In genomic region chr1:67113343-67114030, GRCm38 (mm10) we compare ENCODE assay signal across 20 mouse cellular contexts. TPM values are rescaled to one million over a fixed set of nuclear protein-coding genes. Genes with fewer than 3 reads are reported as not detected.
A peak's percentile ranks its signal among the peaks of the same experiment; 100 is the strongest.
DNase-seq lines count a peak whose midpoint lies in the region; ATAC-seq and TF ChIP-seq lines count a peak whose summit lies in the region.
"Had no signal": no experiment of that assay in that cellular context is flagged by ENCODE, and none has a peak within 500 bp of the region (broad histone marks: within the 10 kb centered on the region; RNA-seq: fewer than 3 reads in every experiment).

No protein-coding gene starts in this region.

- H3K4me2 ChIP-seq in liver, embryonic 16.5 days (ENCODE audit: low read depth, low read length), result no peak overlapping the region
- no peak overlapping the region for H3K4me2 ChIP-seq in liver, embryonic 12.5 days
- H3K4me2 ChIP-seq in embryonic facial prominence, embryonic 14.5 days (ENCODE audit: low read depth, low read length), result no peak overlapping the region
- no peak overlapping the region for H3K4me2 ChIP-seq in liver, postnatal 0 days (ENCODE audit: low read depth, low read length)
- H3K4me2 ChIP-seq in hindbrain, embryonic 16.5 days (ENCODE audit: low read length), result no peak overlapping the region
- H3K4me2 ChIP-seq: kidney, embryonic 15.5 days; liver, embryonic 13.5 days; midbrain, embryonic 13.5 days; neural tube, embryonic 12.5 days had no signal

- no peaks in the 10 kb centered on the region for H3K36me3 ChIP-seq in liver, embryonic 16.5 days (ENCODE audit: control insufficient read depth, insufficient read depth)
- H3K36me3 ChIP-seq in liver, embryonic 12.5 days, result no peaks in the 10 kb centered on the region
- H3K36me3 ChIP-seq in embryonic facial prominence, embryonic 14.5 days (ENCODE audit: control insufficient read depth, insufficient read depth, low read length), result no peaks in the 10 kb centered on the region
- H3K36me3 ChIP-seq in liver, postnatal 0 days (replicated peaks; ENCODE audit: insufficient read depth, low read length), result no peaks in the 10 kb centered on the region
- no peaks in the 10 kb centered on the region for H3K36me3 ChIP-seq in hindbrain, embryonic 16.5 days (ENCODE audit: control insufficient read depth, insufficient read depth, low read length)
- H3K36me3 ChIP-seq: hindbrain, embryonic 10.5 days; kidney, embryonic 15.5 days; liver, embryonic 13.5 days; midbrain, embryonic 13.5 days; neural tube, embryonic 12.5 days had no signal

- no peak overlapping the region for H3K4me3 ChIP-seq in liver, embryonic 16.5 days (ENCODE audit: low read depth, low read length)
- no peak overlapping the region for H3K4me3 ChIP-seq in liver, embryonic 12.5 days
- no peak overlapping the region for H3K4me3 ChIP-seq in embryonic facial prominence, embryonic 14.5 days (ENCODE audit: low read depth, low read length)
- no peak overlapping the region for H3K4me3 ChIP-seq in liver, postnatal 0 days (ENCODE audit: low read depth, low read length)
- H3K4me3 ChIP-seq in hindbrain, embryonic 16.5 days (ENCODE audit: low read length), result no peak overlapping the region
- H3K4me3 ChIP-seq: erythroblast, embryonic 14.5 days; hindbrain, embryonic 10.5 days; kidney, embryonic 15.5 days; liver, embryonic 13.5 days; midbrain, embryonic 13.5 days; neural tube, embryonic 12.5 days had no signal

- DNase-seq in adrenal gland, adult 2 months, result peak; percentile 23
- DNase-seq in adrenal gland, postnatal 10 days, result no peak
- peak; percentile 71 for DNase-seq in embryonic facial prominence, embryonic 14.5 days (ENCODE audit: low spot score)
- no peak for DNase-seq in liver, postnatal 0 days
- DNase-seq in ovary, postnatal 36 days (ENCODE audit: low spot score), result no peak
- DNase-seq: cerebellum, adult 8-10 months; gastrocnemius, postnatal 36 days; liver, embryonic 13.5 days; thymus, adult 2 months had no signal

- H3K9ac ChIP-seq in liver, embryonic 16.5 days (ENCODE audit: low read depth, low read length), result no peak overlapping the region
- no peak overlapping the region for H3K9ac ChIP-seq in liver, embryonic 12.5 days
- H3K9ac ChIP-seq in embryonic facial prominence, embryonic 14.5 days (ENCODE audit: low read depth, low read length), result no peak overlapping the region
- H3K9ac ChIP-seq in liver, postnatal 0 days (replicated peaks), result no peak overlapping the region
- H3K9ac ChIP-seq in hindbrain, embryonic 16.5 days (ENCODE audit: low read depth, low read length), result no peak overlapping the region
- H3K9ac ChIP-seq: kidney, embryonic 15.5 days; liver, embryonic 13.5 days; midbrain, embryonic 13.5 days; neural tube, embryonic 12.5 days had no signal

- 52% methylated on average over 7 of the region's 7 CpGs for WGBS in liver, embryonic 16.5 days (ENCODE audit: insufficient replicate concordance)
- WGBS in liver, embryonic 12.5 days (ENCODE audit: insufficient replicate concordance), result 65% methylated on average over 7 of the region's 7 CpGs
- WGBS in embryonic facial prominence, embryonic 14.5 days, result 54% methylated on average over 7 of the region's 7 CpGs
- WGBS in liver, postnatal 0 days (ENCODE audit: insufficient replicate concordance), result 52% methylated on average over 7 of the region's 7 CpGs
- 86% methylated on average over 7 of the region's 7 CpGs for WGBS in hindbrain, embryonic 16.5 days

- peak; percentile 67 for ATAC-seq in liver, embryonic 16.5 days (ENCODE audit: low read depth)
- ATAC-seq in liver, embryonic 12.5 days, result no peak
- ATAC-seq in embryonic facial prominence, embryonic 14.5 days (ENCODE audit: low read depth), result no peak
- ATAC-seq in liver, postnatal 0 days, result peak; percentile 59
- no peak for ATAC-seq in hindbrain, embryonic 16.5 days
- ATAC-seq: CD4-positive, CD25-positive, alpha-beta regulatory T cell, adult 4 months; forebrain, embryonic 14.5 days; midbrain, embryonic 13.5 days had no signal

- peak; percentile 51; the same call in 1 of the 2 replicates for TF ChIP-seq EP300 in liver, postnatal 0 days (IDR thresholded peaks at IDR 0.05; ENCODE audit: low read depth)

- H3K4me1 ChIP-seq in liver, embryonic 16.5 days (ENCODE audit: control insufficient read depth, low read depth, low read length), result no peaks in the 10 kb centered on the region
- no peaks in the 10 kb centered on the region for H3K4me1 ChIP-seq in liver, embryonic 12.5 days
- H3K4me1 ChIP-seq in embryonic facial prominence, embryonic 14.5 days (ENCODE audit: control insufficient read depth, insufficient read depth, low read length), result no peaks in the 10 kb centered on the region
- H3K4me1 ChIP-seq in liver, postnatal 0 days (ENCODE audit: insufficient read depth), result no peaks in the 10 kb centered on the region
- no peaks in the 10 kb centered on the region for H3K4me1 ChIP-seq in hindbrain, embryonic 16.5 days (ENCODE audit: control insufficient read depth, insufficient read depth, low read depth, low read length)
- H3K4me1 ChIP-seq: hindbrain, embryonic 10.5 days; kidney, embryonic 15.5 days; liver, embryonic 13.5 days; midbrain, embryonic 13.5 days; neural tube, embryonic 12.5 days had no signal

- H3K27me3 ChIP-seq in liver, embryonic 16.5 days (ENCODE audit: control insufficient read depth, insufficient read depth, low read depth, low read length), result no peaks in the 10 kb centered on the region
- no peaks in the 10 kb centered on the region for H3K27me3 ChIP-seq in liver, embryonic 12.5 days (replicated peaks)
- H3K27me3 ChIP-seq in embryonic facial prominence, embryonic 14.5 days (replicated peaks; ENCODE audit: control insufficient read depth, insufficient read depth, low read length), result no peaks in the 10 kb centered on the region
- H3K27me3 ChIP-seq in liver, postnatal 0 days (ENCODE audit: insufficient read depth, low read length), result no peaks in the 10 kb centered on the region
- H3K27me3 ChIP-seq in hindbrain, embryonic 16.5 days (replicated peaks; ENCODE audit: control insufficient read depth, insufficient read depth, low read length), result no peaks in the 10 kb centered on the region
- H3K27me3 ChIP-seq: kidney, embryonic 15.5 days; liver, embryonic 13.5 days; midbrain, embryonic 13.5 days; neural tube, embryonic 12.5 days had no signal

- peak overlapping the region; percentile 69 for H3K27ac ChIP-seq in liver, embryonic 16.5 days (ENCODE audit: low read length)
- no peak overlapping the region for H3K27ac ChIP-seq in liver, embryonic 12.5 days
- no peak overlapping the region for H3K27ac ChIP-seq in embryonic facial prominence, embryonic 14.5 days (replicated peaks; ENCODE audit: low read depth, low read length)
- peak overlapping the region; percentile 89 for H3K27ac ChIP-seq in liver, postnatal 0 days (ENCODE audit: low read depth)
- no peak overlapping the region for H3K27ac ChIP-seq in hindbrain, embryonic 16.5 days (ENCODE audit: low read depth, low read length)
- H3K27ac ChIP-seq: hindbrain, embryonic 10.5 days; kidney, embryonic 15.5 days; liver, embryonic 13.5 days; midbrain, embryonic 13.5 days; neural tube, embryonic 12.5 days had no signal

- TF ChIP-seq CTCF in liver, postnatal 0 days (IDR thresholded peaks at IDR 0.05; ENCODE audit: low read depth), result no peak

- H3K9me3 ChIP-seq in liver, embryonic 16.5 days (replicated peaks; ENCODE audit: control insufficient read depth, low read length), result no peaks in the 10 kb centered on the region
- H3K9me3 ChIP-seq in liver, embryonic 12.5 days (replicated peaks), result no peaks in the 10 kb centered on the region
- no peaks in the 10 kb centered on the region for H3K9me3 ChIP-seq in embryonic facial prominence, embryonic 14.5 days (ENCODE audit: control insufficient read depth, low read length)
- no peaks in the 10 kb centered on the region for H3K9me3 ChIP-seq in liver, postnatal 0 days (ENCODE audit: low read length)
- no peaks in the 10 kb centered on the region for H3K9me3 ChIP-seq in hindbrain, embryonic 16.5 days (ENCODE audit: control insufficient read depth, low read length)
- H3K9me3 ChIP-seq: hindbrain, embryonic 10.5 days; kidney, embryonic 15.5 days; liver, embryonic 13.5 days; midbrain, embryonic 13.5 days; neural tube, embryonic 12.5 days had no signal

RNA-seq across cellular contexts. Expression of gene Cps1, which starts 9.3 kb away (rescaled TPM):
- total RNA-seq in adrenal gland, adult 2 months (2021), result 1 to 10 TPM in 1 of 2 experiments, under 1 TPM in 1; 0.14 to 6.0 TPM
- 0.10 TPM in 1 of 2 replicates, not detected in the other for polyA plus RNA-seq in adrenal gland, adult 2 months (2012; rRNA removed)
- 100 to 1,000 TPM in 1 of 2 experiments, 10 to 100 TPM in 1; 44.6 to 143 TPM for total RNA-seq in adrenal gland, postnatal 10 days (2021)
- 45.2 and 64.7 TPM in 2 replicates for polyA plus RNA-seq in liver, embryonic 16.5 days (2015; fragmentation: Nextera tagmentation; extraction: Ambion mirVana)
- polyA plus RNA-seq in liver, embryonic 12.5 days (2016; fragmentation: Nextera tagmentation; extraction: Ambion mirVana), result 0.08 and 0.10 TPM in 2 replicates
- polyA plus RNA-seq in embryonic facial prominence, embryonic 14.5 days (2014; fragmentation: Nextera tagmentation; extraction: Ambion mirVana), result 0.16 and 0.28 TPM in 2 replicates
- polyA plus RNA-seq in liver, postnatal 0 days (2015; fragmentation: Nextera tagmentation; extraction: Ambion mirVana), result 283 and 311 TPM in 2 replicates
- polyA plus RNA-seq in hindbrain, embryonic 16.5 days (2015; fragmentation: Nextera tagmentation; extraction: Ambion mirVana), result 0.09 and 0.20 TPM in 2 replicates
- total RNA-seq: megakaryocyte progenitor cell, adult 5-6 weeks had no signal
- polyA plus RNA-seq: CD4-positive, CD25-positive, alpha-beta regulatory T cell, adult 4 months; hindbrain, embryonic 10.5 days had no signal

Comparison
In these comparisons a context has a peak if more than half of its experiments do, and no peak if none do; other contexts are left out.
1. DNase-seq: peak in adrenal gland, adult 2 months (single experiment) and embryonic facial prominence, embryonic 14.5 days (single experiment); none in adrenal gland, postnatal 10 days (single experiment), liver, postnatal 0 days (single experiment) and ovary, postnatal 36 days (single experiment).
2. ATAC-seq: peak in liver, embryonic 16.5 days (single experiment) and liver, postnatal 0 days (single experiment); none in liver, embryonic 12.5 days (single experiment), embryonic facial prominence, embryonic 14.5 days (single experiment) and hindbrain, embryonic 16.5 days (single experiment).
3. H3K27ac ChIP-seq: peak in liver, embryonic 16.5 days (single experiment) and liver, postnatal 0 days (single experiment); none in liver, embryonic 12.5 days (single experiment), embryonic facial prominence, embryonic 14.5 days (single experiment) and hindbrain, embryonic 16.5 days (single experiment).
4. RNA of gene Cps1, which starts 9.3 kb away (polyA plus RNA-seq): 283 to 311 TPM in liver, postnatal 0 days and 45.2 to 64.7 TPM in liver, embryonic 16.5 days; 0.16 to 0.28 TPM in embryonic facial prominence, embryonic 14.5 days, 0.10 TPM in adrenal gland, adult 2 months, 0.08 to 0.10 TPM in liver, embryonic 12.5 days and 0.09 to 0.20 TPM in hindbrain, embryonic 16.5 days; every median in the first group is over 10 times any median in the second.